Mouse (Mus musculus) urinary bladder, adult 18-20 months (tissue): ENCODE data around the gene Rnf220.
A peak's percentile ranks its signal among the peaks of the same experiment; 100 is the strongest.

ENCODE experiments used
- DNase-seq, 2 experiments: peaks; one replicate each; pipeline ENCODE4 v3.0.0; 2022; ENCODE audit warnings: low spot score in 2 of 2, mixed read lengths in 2 of 2

Gene Rnf220

GRCm38 (mm10) chr4:117341282-117341681, 155.6 kb downstream of the Rnf220 start:
- DNase-seq, result no peak

GRCm38 (mm10) chr4:117339796-117340195, 157.1 kb downstream of the Rnf220 start:
- DNase-seq, result no peak

GRCm38 (mm10) chr4:117330836-117331475, 165.9 kb downstream of the Rnf220 start:
- DNase-seq, result no peak

- no peak for DNase-seq
Observed at GRCm38 (mm10) chr4:117330132-117330531, 166.7 kb downstream of the Rnf220 start.

GRCm38 (mm10) chr4:117326915-117327314, 169.9 kb downstream of the Rnf220 start:
- DNase-seq, result no peak

GRCm38 (mm10) chr4:117325076-117325475, 171.8 kb downstream of the Rnf220 start:
- DNase-seq, result no peak

- peak in 1 of 2 experiments; percentile 26 for DNase-seq
Observed at GRCm38 (mm10) chr4:117323515-117324344, 173.1 kb downstream of the Rnf220 start.

- no peak for DNase-seq
Observed at GRCm38 (mm10) chr4:117321011-117321410, 175.8 kb downstream of the Rnf220 start.

- no peak for DNase-seq
Observed at GRCm38 (mm10) chr4:117318508-117318907, 178.3 kb downstream of the Rnf220 start.

GRCm38 (mm10) chr4:117317701-117318190, 179.1 kb downstream of the Rnf220 start:
- DNase-seq, result no peak

- DNase-seq, result no peak
Observed at GRCm38 (mm10) chr4:117316800-117317199, 180.1 kb downstream of the Rnf220 start.

- DNase-seq, result no peak
Observed at GRCm38 (mm10) chr4:117314849-117315500, 181.9 kb downstream of the Rnf220 start.

GRCm38 (mm10) chr4:117313085-117313424, 183.8 kb downstream of the Rnf220 start:
- DNase-seq, result no peak

- no peak for DNase-seq
Observed at GRCm38 (mm10) chr4:117312416-117313084, 184.3 kb downstream of the Rnf220 start.

GRCm38 (mm10) chr4:117311891-117312290, 185.0 kb downstream of the Rnf220 start:
- no peak for DNase-seq

GRCm38 (mm10) chr4:117309427-117309826, 187.4 kb downstream of the Rnf220 start:
- DNase-seq, result no peak

GRCm38 (mm10) chr4:117307270-117307669, 189.6 kb downstream of the Rnf220 start:
- DNase-seq, result no peak

GRCm38 (mm10) chr4:117305461-117305860, 191.4 kb downstream of the Rnf220 start:
- no peak for DNase-seq

- no peak for DNase-seq
Observed at GRCm38 (mm10) chr4:117304239-117305025, 192.4 kb downstream of the Rnf220 start.

- no peak for DNase-seq
Observed at GRCm38 (mm10) chr4:117303581-117304238, 193.1 kb downstream of the Rnf220 start.
